27 mouse cellular contexts compared by ENCODE assay signal in genomic region chr1:123801206-123801605, GRCm38 (mm10).
"Had no signal": no experiment of that assay in that cellular context is flagged by ENCODE, and none has a peak within 500 bp of the region (broad histone marks: within the 10 kb centered on the region; RNA-seq: fewer than 3 reads in every experiment).

No protein-coding gene starts in this region.

- H3K4me1 ChIP-seq: heart, embryonic 10.5 days; heart, embryonic 12.5 days; hindbrain, embryonic 10.5 days; hindbrain, embryonic 12.5 days; intestine, embryonic 15.5 days; limb, embryonic 13.5 days; limb, embryonic 15.5 days; liver, embryonic 12.5 days had no signal

- H3K9me3 ChIP-seq: heart, embryonic 10.5 days; heart, embryonic 12.5 days; hindbrain, embryonic 10.5 days; hindbrain, embryonic 12.5 days; intestine, embryonic 15.5 days; limb, embryonic 13.5 days; limb, embryonic 15.5 days; liver, embryonic 12.5 days had no signal

- ATAC-seq: hindbrain, embryonic 16.5 days; inflammation-experienced regulatory T-cells, adult 6 months; intestine, embryonic 15.5 days; intestine, postnatal 0 days; liver, embryonic 12.5 days had no signal

- H3K36me3 ChIP-seq: heart, embryonic 10.5 days; heart, embryonic 12.5 days; hindbrain, embryonic 10.5 days; hindbrain, embryonic 12.5 days; intestine, embryonic 15.5 days; limb, embryonic 13.5 days; limb, embryonic 15.5 days; liver, embryonic 12.5 days had no signal

- H3K9ac ChIP-seq: heart, embryonic 12.5 days; hindbrain, embryonic 12.5 days; hindbrain, embryonic 14.5 days; intestine, embryonic 15.5 days; limb, embryonic 13.5 days; limb, embryonic 15.5 days; liver, embryonic 12.5 days; liver, embryonic 14.5 days had no signal

- H3K4me2 ChIP-seq: heart, embryonic 12.5 days; hindbrain, embryonic 12.5 days; hindbrain, embryonic 14.5 days; intestine, embryonic 15.5 days; limb, embryonic 13.5 days; limb, embryonic 15.5 days; liver, embryonic 12.5 days had no signal

- H3K27ac ChIP-seq: gastrocnemius, adult 2 months; heart, embryonic 10.5 days; hindbrain, embryonic 10.5 days; hindbrain, embryonic 12.5 days; hindbrain, embryonic 14.5 days; intestine, embryonic 15.5 days; limb, embryonic 13.5 days; limb, embryonic 15.5 days; liver, embryonic 12.5 days; liver, embryonic 14.5 days had no signal

- H3K4me3 ChIP-seq: gastrocnemius, adult 2 months; heart, embryonic 10.5 days; heart, embryonic 12.5 days; hindbrain, embryonic 10.5 days; hindbrain, embryonic 12.5 days; intestine, embryonic 15.5 days; limb, embryonic 13.5 days; limb, embryonic 15.5 days; liver, embryonic 12.5 days had no signal

- H3K27me3 ChIP-seq: heart, embryonic 12.5 days; hindbrain, embryonic 12.5 days; intestine, embryonic 15.5 days; limb, embryonic 13.5 days; limb, embryonic 15.5 days; liver, embryonic 12.5 days had no signal

- DNase-seq: gastrocnemius, adult 2 months; gastrocnemius, postnatal 10 days; gastrocnemius, postnatal 25 days; heart, adult 18-20 months; heart, postnatal 10 days; heart, postnatal 4 days; kidney, adult 18-20 months; kidney, adult 8-10 months; kidney, postnatal 10 days; kidney, postnatal 25 days; kidney, postnatal 4 days; layer of hippocampus, adult 9-11 months; layer of hippocampus, postnatal 36 days; left cerebral cortex, postnatal 4 days had no signal
